Mouse (Mus musculus): ENCODE results near the gene Fut11. TPM values are rescaled to one million over a fixed set of nuclear protein-coding genes. Genes with fewer than 3 reads are reported as not detected.
"Not testable (repeated sequence)": the region's sequence is repeated elsewhere in the genome, so short reads cannot be mapped to it uniquely, and the experiment has no call there.

Fut11 gene
- polyA plus RNA-seq, 1 experiment, result 24.7 TPM

GRCm38 (mm10) chr14:20701554-20701953, 6.8 kb downstream of the Fut11 start:
- no peak for TF ChIP-seq CTCF (IDR thresholded peaks at IDR 0.05; ENCODE audit: borderline replicate concordance, extremely low read depth, insufficient read depth, insufficient read length)
- no peak for TF ChIP-seq POLR2A (IDR thresholded peaks at IDR 0.05; ENCODE audit: borderline replicate concordance, extremely low read depth, insufficient read depth, insufficient read length, poor library complexity, severe bottlenecking)

GRCm38 (mm10) chr14:20702096-20702740, 7.5 kb downstream of the Fut11 start:
- peak; percentile 4 for DNase-seq (ENCODE audit: low read depth)
- TF ChIP-seq CTCF (IDR thresholded peaks at IDR 0.05; ENCODE audit: borderline replicate concordance, extremely low read depth, insufficient read depth, insufficient read length), result no peak
- no peak for TF ChIP-seq POLR2A (IDR thresholded peaks at IDR 0.05; ENCODE audit: borderline replicate concordance, extremely low read depth, insufficient read depth, insufficient read length, poor library complexity, severe bottlenecking)

More at GRCm38 (mm10) chr14:20701554-20701953, 6.8 kb downstream of the Fut11 start:
- DNase-seq (ENCODE audit: low read depth), result no peak

DNA sequence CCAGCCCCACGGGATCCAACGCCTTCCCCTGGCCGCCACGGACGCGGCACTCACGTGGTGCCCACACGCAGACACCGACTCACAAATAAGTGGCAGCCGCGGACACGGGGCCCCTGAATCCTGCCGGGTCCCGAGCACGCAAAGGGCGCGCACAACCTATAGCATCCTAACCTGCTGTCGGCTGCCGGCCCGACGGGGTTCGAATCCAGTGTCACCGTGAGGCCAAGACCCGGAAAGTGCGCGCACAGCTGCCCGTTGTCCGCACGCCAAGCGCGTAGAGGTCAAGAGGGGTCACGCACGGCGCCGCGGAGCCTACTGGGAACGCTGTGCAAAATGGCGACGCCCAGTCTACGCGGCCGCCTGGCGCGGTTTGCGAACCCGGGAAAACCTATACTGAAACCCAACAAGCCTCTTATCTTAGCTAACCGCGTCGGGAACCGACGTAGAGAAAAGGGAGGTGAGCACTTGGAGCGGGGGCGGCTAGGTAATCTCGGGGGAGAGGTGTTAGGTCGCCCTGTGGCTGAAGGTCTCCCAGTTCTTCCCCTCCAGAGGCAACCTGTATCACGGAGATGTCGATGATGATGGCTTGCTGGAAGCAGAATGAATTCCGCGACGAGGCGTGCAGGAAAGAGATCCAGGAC, 8.1 kb downstream of the Fut11 start, which contains the start of gene Chchd1:
TSS of gene Chchd1 (plus strand) at position 266 of the 641 bp plus-strand sequence.
- DNase-seq (ENCODE audit: low read depth), result peak; percentile 92
- TF ChIP-seq POLR2A (IDR thresholded peaks at IDR 0.05; ENCODE audit: borderline replicate concordance, extremely low read depth, insufficient read depth, insufficient read length, poor library complexity, severe bottlenecking) (0 out of 2 replicates have a peak, but pooled peaks have one; percentile 31), CTCF (IDR thresholded peaks at IDR 0.05; ENCODE audit: borderline replicate concordance, extremely low read depth, insufficient read depth, insufficient read length) (no peak)

- DNase-seq (ENCODE audit: low read depth), result not testable (repeated sequence)
Observed at GRCm38 (mm10) chr14:20703461-20703860, 8.7 kb downstream of the Fut11 start.

DNA sequence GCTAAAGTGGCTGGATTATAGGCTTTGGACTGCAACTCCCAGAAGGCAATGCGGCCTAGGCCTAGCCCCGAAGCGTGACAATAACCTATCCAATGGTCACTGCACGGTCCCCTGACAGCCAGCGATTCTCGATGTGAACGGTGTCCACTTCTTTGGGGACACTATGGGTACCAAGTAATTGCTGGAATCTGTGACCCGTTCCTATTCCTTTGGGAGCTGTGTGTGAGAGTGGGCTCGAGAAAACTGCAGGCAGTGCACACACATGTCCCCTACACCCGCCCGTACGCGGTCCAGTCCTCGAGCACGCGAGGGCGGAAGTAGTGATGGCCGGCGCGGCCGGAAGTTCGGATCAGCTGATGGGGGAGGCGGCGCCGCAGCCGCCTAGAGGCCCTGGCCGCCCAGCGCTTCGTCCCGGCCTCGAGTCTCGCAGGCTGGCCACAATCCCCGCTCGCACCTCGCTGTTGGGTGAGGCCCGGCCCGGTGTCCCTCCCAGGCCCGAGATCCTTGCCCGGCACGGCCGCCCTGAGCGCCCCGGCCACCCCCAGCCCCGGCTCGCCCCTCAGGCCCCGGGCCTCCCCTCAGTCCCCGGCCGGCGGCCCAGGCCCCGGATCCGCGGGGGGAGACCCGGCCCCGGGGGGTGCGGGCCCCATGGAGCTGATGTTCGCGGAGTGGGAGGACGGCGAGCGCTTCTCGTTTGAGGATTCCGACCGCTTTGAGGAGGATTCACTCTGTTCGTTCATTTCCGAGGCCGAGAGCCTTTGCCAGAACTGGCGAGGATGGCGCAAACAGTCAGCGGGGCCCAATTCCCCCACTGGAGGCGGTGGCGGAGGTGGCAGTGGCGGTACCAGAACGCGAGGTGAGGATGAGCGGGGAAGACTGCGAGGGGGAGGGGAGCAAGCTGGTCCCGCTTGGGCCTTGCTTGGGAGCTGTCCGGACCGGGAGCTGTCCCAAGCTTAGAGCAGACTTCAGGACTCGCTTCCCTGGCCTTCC, 12.7 kb downstream of the Fut11 start, which contains the start of gene Zswim8:
TSS of gene Zswim8 (plus strand) at position 352 of the 990 bp plus-strand sequence.
- DNase-seq (ENCODE audit: low read depth), result peak; percentile 97
- TF ChIP-seq POLR2A (IDR thresholded peaks at IDR 0.05; ENCODE audit: borderline replicate concordance, extremely low read depth, insufficient read depth, insufficient read length, poor library complexity, severe bottlenecking) (peak; percentile 94), CTCF (IDR thresholded peaks at IDR 0.05; ENCODE audit: borderline replicate concordance, extremely low read depth, insufficient read depth, insufficient read length) (no peak)

- peak; percentile 11 for DNase-seq (ENCODE audit: low read depth)
- TF ChIP-seq CTCF (IDR thresholded peaks at IDR 0.05; ENCODE audit: borderline replicate concordance, extremely low read depth, insufficient read depth, insufficient read length) (no peak), POLR2A (IDR thresholded peaks at IDR 0.05; ENCODE audit: borderline replicate concordance, extremely low read depth, insufficient read depth, insufficient read length, poor library complexity, severe bottlenecking) (no peak)
Observed at GRCm38 (mm10) chr14:20708239-20708638, 13.5 kb downstream of the Fut11 start.

DNA sequence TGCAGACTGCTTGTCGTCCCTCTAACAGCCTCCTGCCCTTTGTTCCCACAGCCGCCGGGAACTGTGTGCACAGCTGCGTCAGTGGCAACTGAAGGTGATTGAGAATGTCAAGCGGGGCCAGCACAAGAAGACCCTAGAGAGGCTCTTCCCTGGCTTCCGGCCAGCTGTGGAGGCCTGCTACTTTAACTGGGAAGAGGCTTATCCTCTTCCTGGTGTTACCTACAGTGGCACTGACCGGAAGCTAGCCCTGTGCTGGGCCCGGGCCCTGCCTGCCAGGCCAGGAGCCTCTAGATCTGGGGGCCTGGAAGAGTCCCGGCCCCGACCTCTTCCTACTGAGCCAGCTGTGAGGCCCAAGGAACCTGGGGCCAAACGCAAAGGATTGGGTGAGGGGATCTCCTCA, 19.1 kb downstream of the Fut11 start:
- TF ChIP-seq CTCF (IDR thresholded peaks at IDR 0.05; ENCODE audit: borderline replicate concordance, extremely low read depth, insufficient read depth, insufficient read length) (no peak), POLR2A (IDR thresholded peaks at IDR 0.05; ENCODE audit: borderline replicate concordance, extremely low read depth, insufficient read depth, insufficient read length, poor library complexity, severe bottlenecking) (no peak)
- no peak for DNase-seq (ENCODE audit: low read depth)

DNA sequence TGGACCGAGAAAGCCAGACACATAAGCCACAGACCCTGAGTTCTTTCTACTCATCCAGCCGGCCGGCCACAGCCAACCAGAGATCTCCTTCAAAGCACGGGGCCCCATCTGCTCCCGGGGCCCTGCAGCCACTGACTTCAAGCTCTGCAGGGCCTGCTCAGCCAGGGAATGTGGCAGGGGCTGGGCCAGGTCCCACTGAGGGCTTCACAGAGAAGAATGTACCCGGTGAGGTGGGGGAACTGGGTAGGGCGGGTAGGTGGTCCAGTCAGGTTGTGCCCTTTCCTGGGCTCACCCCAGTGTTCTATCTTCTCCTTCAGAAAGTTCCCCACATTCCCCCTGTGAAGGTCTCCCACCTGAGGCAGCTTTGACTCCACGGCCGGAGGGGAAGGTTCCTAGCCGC, 23.7 kb downstream of the Fut11 start:
- no peak for TF ChIP-seq CTCF (IDR thresholded peaks at IDR 0.05; ENCODE audit: borderline replicate concordance, extremely low read depth, insufficient read depth, insufficient read length)
- TF ChIP-seq POLR2A (IDR thresholded peaks at IDR 0.05; ENCODE audit: borderline replicate concordance, extremely low read depth, insufficient read depth, insufficient read length, poor library complexity, severe bottlenecking), result no peak
- no peak for DNase-seq (ENCODE audit: low read depth)

DNA sequence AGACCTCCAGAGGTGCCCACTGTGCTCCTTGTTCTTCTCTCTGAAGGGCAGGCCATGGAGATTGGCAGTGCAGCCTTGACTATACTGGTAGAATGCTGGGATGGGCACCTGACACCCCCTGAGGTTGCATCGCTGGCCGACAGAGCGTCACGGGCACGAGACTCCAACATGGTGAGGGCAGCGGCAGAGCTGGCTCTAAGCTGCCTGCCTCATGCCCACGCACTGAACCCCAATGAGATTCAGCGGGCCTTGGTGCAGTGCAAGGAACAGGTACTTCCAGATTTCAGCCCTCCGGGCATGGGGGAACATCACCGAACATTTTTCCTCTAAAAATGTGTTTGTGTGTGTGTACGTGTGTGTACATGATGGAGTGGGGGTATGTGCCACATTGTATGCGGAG, 25.0 kb downstream of the Fut11 start:
- TF ChIP-seq POLR2A (IDR thresholded peaks at IDR 0.05; ENCODE audit: borderline replicate concordance, extremely low read depth, insufficient read depth, insufficient read length, poor library complexity, severe bottlenecking) (no peak), CTCF (IDR thresholded peaks at IDR 0.05; ENCODE audit: borderline replicate concordance, extremely low read depth, insufficient read depth, insufficient read length) (no peak)
- no peak for DNase-seq (ENCODE audit: low read depth)

GRCm38 (mm10) chr14:20721371-20721770, 26.6 kb downstream of the Fut11 start:
- TF ChIP-seq POLR2A (IDR thresholded peaks at IDR 0.05; ENCODE audit: borderline replicate concordance, extremely low read depth, insufficient read depth, insufficient read length, poor library complexity, severe bottlenecking) (no peak), CTCF (IDR thresholded peaks at IDR 0.05; ENCODE audit: borderline replicate concordance, extremely low read depth, insufficient read depth, insufficient read length) (no peak)
- DNase-seq (ENCODE audit: low read depth), result no peak

DNA sequence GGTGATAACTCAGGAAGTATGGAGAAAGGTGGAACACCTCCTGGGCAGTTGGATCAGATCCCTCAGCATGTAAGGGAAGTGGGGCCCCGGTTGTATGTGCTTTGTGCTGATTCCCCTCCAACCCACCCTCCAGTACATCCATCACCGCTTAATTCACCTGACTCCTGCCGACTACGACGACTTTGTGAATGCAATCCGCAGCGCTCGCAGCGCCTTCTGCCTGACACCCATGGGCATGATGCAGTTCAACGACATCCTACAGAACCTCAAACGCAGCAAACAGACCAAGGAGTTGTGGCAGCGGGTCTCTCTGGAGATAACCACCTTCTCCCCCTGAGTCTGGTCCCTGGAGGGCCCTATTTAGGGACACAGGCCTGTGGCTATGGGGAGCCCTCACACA, 28.2 kb downstream of the Fut11 start:
- no peak for TF ChIP-seq CTCF (IDR thresholded peaks at IDR 0.05; ENCODE audit: borderline replicate concordance, extremely low read depth, insufficient read depth, insufficient read length)
- no peak for TF ChIP-seq POLR2A (IDR thresholded peaks at IDR 0.05; ENCODE audit: borderline replicate concordance, extremely low read depth, insufficient read depth, insufficient read length, poor library complexity, severe bottlenecking)
- DNase-seq (ENCODE audit: low read depth), result no peak

All from brain, embryonic 14.5 days (tissue).